In the genomic region with DNA sequence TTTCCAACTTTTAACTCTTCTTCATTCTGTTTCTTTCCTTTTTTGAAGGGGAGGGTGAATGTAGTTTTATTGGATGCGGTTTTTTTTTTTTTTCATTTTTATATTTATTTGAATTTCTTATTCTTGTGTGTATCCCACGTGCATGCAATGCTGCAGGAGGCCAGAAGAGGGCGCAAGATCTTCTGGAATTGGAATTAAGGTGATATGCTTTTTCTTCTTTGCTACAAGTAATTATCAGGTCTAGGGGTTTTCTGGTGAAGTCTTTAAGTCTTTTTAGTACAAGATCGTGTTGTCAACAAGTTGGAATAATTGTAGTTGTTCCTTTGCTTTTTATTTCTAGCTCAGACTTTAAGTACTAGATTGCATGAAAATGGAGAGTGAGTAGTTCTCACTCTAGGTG, we compare ENCODE assay signal across 9 mouse cellular contexts. TPM values are rescaled to one million over a fixed set of nuclear protein-coding genes. Genes with fewer than 3 reads are reported as not detected.
DNase-seq lines count a peak whose midpoint lies in the region; ATAC-seq and TF ChIP-seq lines count a peak whose summit lies in the region.
"Had no signal": no experiment of that assay in that cellular context is flagged by ENCODE, and none has a peak within 500 bp of the region (broad histone marks: within the 10 kb centered on the region; RNA-seq: fewer than 3 reads in every experiment).

No protein-coding gene starts in this region.

- H3K27ac ChIP-seq in kidney, embryonic 15.5 days = no peak overlapping the region
- H3K27ac ChIP-seq in limb, embryonic 10.5 days = no peak overlapping the region
- H3K27ac ChIP-seq in stomach, postnatal 0 days (replicated peaks) = no peak overlapping the region
- H3K27ac ChIP-seq: limb, embryonic 15.5 days had no signal

- no peak for TF ChIP-seq EP300 in stomach, postnatal 0 days (optimal IDR thresholded peaks at IDR 0.05)

- no peaks in the 10 kb centered on the region for H3K27me3 ChIP-seq in kidney, embryonic 15.5 days
- no peaks in the 10 kb centered on the region for H3K27me3 ChIP-seq in limb, embryonic 10.5 days (ENCODE audit: low read depth, poor library complexity, severe bottlenecking)
- no peaks in the 10 kb centered on the region for H3K27me3 ChIP-seq in stomach, postnatal 0 days (ENCODE audit: control insufficient read depth, insufficient read depth, low read length)
- H3K27me3 ChIP-seq: limb, embryonic 15.5 days had no signal

- no peak overlapping the region for H3K4me2 ChIP-seq in kidney, embryonic 15.5 days
- H3K4me2 ChIP-seq in stomach, postnatal 0 days (replicated peaks; ENCODE audit: low read depth) = no peak overlapping the region
- H3K4me2 ChIP-seq: limb, embryonic 15.5 days had no signal

- no peak overlapping the region for H3K4me3 ChIP-seq in kidney, embryonic 15.5 days (replicated peaks)
- H3K4me3 ChIP-seq in limb, embryonic 10.5 days = no peak overlapping the region
- H3K4me3 ChIP-seq in stomach, postnatal 0 days (ENCODE audit: low read depth, low read length) = no peak overlapping the region
- H3K4me3 ChIP-seq: limb, embryonic 15.5 days had no signal

- no peaks in the 10 kb centered on the region for H3K36me3 ChIP-seq in kidney, embryonic 15.5 days
- no peaks in the 10 kb centered on the region for H3K36me3 ChIP-seq in limb, embryonic 10.5 days
- H3K36me3 ChIP-seq in stomach, postnatal 0 days (ENCODE audit: control insufficient read depth, insufficient read depth, low read length) = no peaks in the 10 kb centered on the region
- H3K36me3 ChIP-seq: limb, embryonic 15.5 days had no signal

- peak; percentile 15 to 32 for DNase-seq in adrenal gland, adult 18-20 months (ENCODE audit: low spot score in 2 of 2)
- DNase-seq in adrenal gland, postnatal 4 days (ENCODE audit: low spot score in 2 of 2) = no peak
- peak; percentile 37 for DNase-seq in kidney, adult 18-20 months
- peak; percentile 61 for DNase-seq in 416B (ENCODE audit: low read depth)
- peak; percentile 42 for DNase-seq in c-Kit-positive CD71-positive TER-119-positive erythroid progenitor cells, embryonic 14.5 days (ENCODE audit: low spot score)
- peak; percentile 41 for DNase-seq in limb, embryonic 10.5 days (ENCODE audit: low spot score)
- DNase-seq in stomach, postnatal 0 days (ENCODE audit: low spot score) = peak; percentile 39

- ATAC-seq in kidney, embryonic 15.5 days (replicated peaks; ENCODE audit: low FRiP score) = no peak
- no peak for ATAC-seq in stomach, postnatal 0 days (ENCODE audit: low FRiP score, low TSS enrichment)

- H3K4me1 ChIP-seq in kidney, embryonic 15.5 days = peaks cover 13% of the 10 kb centered on the region
- H3K4me1 ChIP-seq in limb, embryonic 10.5 days = peaks cover 10% of the 10 kb centered on the region
- H3K4me1 ChIP-seq in stomach, postnatal 0 days (replicated peaks; ENCODE audit: control insufficient read depth, insufficient read depth) = no peaks in the 10 kb centered on the region

- peak; percentile 76 for TF ChIP-seq CTCF in stomach, postnatal 0 days (IDR thresholded peaks at IDR 0.05; ENCODE audit: low read depth)

- no peaks in the 10 kb centered on the region for H3K9me3 ChIP-seq in kidney, embryonic 15.5 days (replicated peaks)
- no peaks in the 10 kb centered on the region for H3K9me3 ChIP-seq in limb, embryonic 10.5 days (replicated peaks)
- H3K9me3 ChIP-seq in stomach, postnatal 0 days (ENCODE audit: control insufficient read depth, low read length) = no peaks in the 10 kb centered on the region
- H3K9me3 ChIP-seq: limb, embryonic 15.5 days had no signal

- no peak overlapping the region for H3K9ac ChIP-seq in kidney, embryonic 15.5 days
- H3K9ac ChIP-seq in stomach, postnatal 0 days (ENCODE audit: low read length) = no peak overlapping the region
- H3K9ac ChIP-seq: limb, embryonic 15.5 days had no signal

- 30% methylated on average over 4 of the region's 4 CpGs for WGBS in kidney, embryonic 15.5 days
- 24% methylated on average over 4 of the region's 4 CpGs for WGBS in limb, embryonic 10.5 days
- 33% methylated on average over 4 of the region's 4 CpGs for WGBS in stomach, postnatal 0 days

RNA-seq across cellular contexts. Expression of gene Serbp1, which starts 39.9 kb away (rescaled TPM):
- 100 to 1,000 TPM; 263 to 321 TPM for total RNA-seq in adrenal gland, adult 18-20 months (2021)
- total RNA-seq in adrenal gland, postnatal 4 days (2021) = 100 to 1,000 TPM; 354 to 387 TPM
- 435 and 444 TPM in 2 replicates for polyA plus RNA-seq in kidney, embryonic 15.5 days (2015; fragmentation: Nextera tagmentation; extraction: Ambion mirVana)
- 505 and 553 TPM in 2 replicates for polyA plus RNA-seq in limb, embryonic 10.5 days (2016; fragmentation: Nextera tagmentation; extraction: Ambion mirVana)
- 281 and 284 TPM in 2 replicates for polyA plus RNA-seq in stomach, postnatal 0 days (2015; fragmentation: Nextera tagmentation; extraction: Ambion mirVana)

Comparison
In these comparisons a context has a peak if more than half of its experiments do, and no peak if none do; other contexts are left out.
1. DNase-seq: peak in adrenal gland, adult 18-20 months (2 of 2), kidney, adult 18-20 months (single experiment), 416B (single experiment), c-Kit-positive CD71-positive TER-119-positive erythroid progenitor cells, embryonic 14.5 days (single experiment), limb, embryonic 10.5 days (single experiment) and stomach, postnatal 0 days (single experiment); none in adrenal gland, postnatal 4 days (0 of 2).